Mouse (Mus musculus) ES-Bruce4 (cell line): ENCODE results near the gene Mcf2l. TPM values are rescaled to one million over a fixed set of nuclear protein-coding genes. Genes with fewer than 3 reads are reported as not detected.

Experiments
- H3K27ac ChIP-seq: 2 replicates; pipeline ENCODE4 v1.5.1; 2012; ENCODE audit warnings: low read length, inconsistent platforms; ENCODE audit not compliant: insufficient read depth
- H3K27me3 ChIP-seq: 2 replicates; pipeline ENCODE4 v1.6.1; 2012; ENCODE audit warnings: mild to moderate bottlenecking, low read length, inconsistent platforms; ENCODE audit not compliant: control insufficient read depth, poor library complexity, insufficient read depth, severe bottlenecking
- H3K36me3 ChIP-seq: 2 replicates; pipeline ENCODE4 v1.6.1; 2012; ENCODE audit warnings: inconsistent platforms, mild to moderate bottlenecking, low read length, moderate library complexity; ENCODE audit not compliant: control insufficient read depth, poor library complexity, insufficient read depth, severe bottlenecking
- H3K4me1 ChIP-seq: one replicate; pipeline ENCODE4 v1.8.1; 2011; ENCODE audit warnings: low read length; ENCODE audit not compliant: control insufficient read depth, insufficient read depth
- H3K4me3 ChIP-seq: 2 replicates; pipeline ENCODE4 v1.5.1; 2011; ENCODE audit warnings: low read depth, mild to moderate bottlenecking, low read length
- H3K9ac ChIP-seq: 2 replicates; pipeline ENCODE4 v1.6.1; 2012; ENCODE audit warnings: low read depth, mild to moderate bottlenecking, inconsistent platforms; ENCODE audit not compliant: poor library complexity, severe bottlenecking
- H3K9me3 ChIP-seq: replicated peaks from 2 replicates; pipeline ENCODE4 v1.6.1; 2012; ENCODE audit warnings: mild to moderate bottlenecking, low read length, inconsistent platforms; ENCODE audit not compliant: control insufficient read depth, poor library complexity, insufficient read depth, severe bottlenecking
- CTCF ChIP-seq: IDR thresholded peaks from one replicate; pipeline ENCODE4 v1.8.1; 2011; ENCODE audit warnings: low read depth, low read length
- EP300 ChIP-seq: IDR thresholded peaks from 2 replicates; pipeline ENCODE4 v1.6.1; 2011; ENCODE audit warnings: low read depth, low read length; ENCODE audit not compliant: insufficient read depth
- POLR2A ChIP-seq: IDR thresholded peaks from one replicate; pipeline ENCODE4 v1.8.1; 2011; ENCODE audit warnings: low read length; ENCODE audit not compliant: insufficient read depth
- polyA plus RNA-seq: library from polyadenylated mRNA; stranded (reverse); fragments of >200 nt; gene quantifications from 2 replicates; pipeline ENCODE4 v1.2.4, GENCODE M21; 2011; ENCODE audit warnings: low read depth; ENCODE audit not compliant: missing spikeins, insufficient read depth, insufficient read length

Gene Mcf2l
- polyA plus RNA-seq, 1 experiment, result 18.3 TPM

- Histone ChIP-seq H3K4me1 (no peaks in the 10 kb centered on the region), H3K27me3 (no peaks in the 10 kb centered on the region), H3K36me3 (peaks cover 6% of the 10 kb centered on the region; the same call in 1 of the 2 replicates), H3K9me3 (no peaks in the 10 kb centered on the region), H3K4me3 (no peak overlapping the region), H3K27ac (no peak overlapping the region), H3K9ac (no peak overlapping the region)
- TF ChIP-seq CTCF, result no peak
- TF ChIP-seq POLR2A, result no peak
- no peak for TF ChIP-seq EP300
These were observed 44.2 kb upstream of the Mcf2l start for GRCm38 (mm10) chr8:12829381-12829780.

GRCm38 (mm10) chr8:12831659-12832589, 41.7 kb upstream of the Mcf2l start:
- H3K27ac ChIP-seq, result no peak overlapping the region
- no peaks in the 10 kb centered on the region for H3K4me1 ChIP-seq

GRCm38 (mm10) chr8:12833616-12834015, 40.0 kb upstream of the Mcf2l start:
- Histone ChIP-seq H3K27me3 (no peaks in the 10 kb centered on the region), H3K27ac (no peak overlapping the region), H3K4me1 (no peaks in the 10 kb centered on the region), H3K4me3 (no peak overlapping the region), H3K9ac (no peak overlapping the region), H3K36me3 (peaks cover 10% of the 10 kb centered on the region), H3K9me3 (no peaks in the 10 kb centered on the region)
- TF ChIP-seq EP300 (no peak), CTCF (no peak), POLR2A (no peak)

More at GRCm38 (mm10) chr8:12831659-12832589, 41.7 kb upstream of the Mcf2l start:
- no peak overlapping the region for H3K9ac ChIP-seq
- no peaks in the 10 kb centered on the region for H3K9me3 ChIP-seq
- no peak overlapping the region for H3K4me3 ChIP-seq
- H3K27me3 ChIP-seq, result no peaks in the 10 kb centered on the region
- no peak for TF ChIP-seq EP300
- TF ChIP-seq CTCF, result no peak
- TF ChIP-seq POLR2A, result no peak
- H3K36me3 ChIP-seq, result peaks cover 8% of the 10 kb centered on the region

GRCm38 (mm10) chr8:12840834-12841233, 32.8 kb upstream of the Mcf2l start:
- Histone ChIP-seq H3K9ac (no peak overlapping the region), H3K4me3 (no peak overlapping the region), H3K27ac (no peak overlapping the region), H3K36me3 (peaks cover 2% of the 10 kb centered on the region; the same call in 1 of the 2 replicates), H3K4me1 (no peaks in the 10 kb centered on the region), H3K9me3 (no peaks in the 10 kb centered on the region), H3K27me3 (no peaks in the 10 kb centered on the region)
- TF ChIP-seq CTCF (no peak), POLR2A (no peak), EP300 (no peak)

GRCm38 (mm10) chr8:12842342-12842995, 31.1 kb upstream of the Mcf2l start:
- Histone ChIP-seq H3K4me3 (no peak overlapping the region), H3K27me3 (no peaks in the 10 kb centered on the region), H3K9ac (no peak overlapping the region), H3K4me1 (no peaks in the 10 kb centered on the region), H3K36me3 (peaks cover 2% of the 10 kb centered on the region; the same call in 1 of the 2 replicates), H3K9me3 (no peaks in the 10 kb centered on the region), H3K27ac (no peak overlapping the region)
- TF ChIP-seq CTCF, result no peak
- TF ChIP-seq POLR2A, result no peak
- no peak for TF ChIP-seq EP300
